Mouse (Mus musculus) frontal cortex, adult (tissue): ENCODE results near the gene Rnf19b.

Experiments
- ATAC-seq: cut with Nextera tagmentation; 2 replicates; pipeline ENCODE4 v1.9.2; 2017; ENCODE audit warnings: mild to moderate bottlenecking, moderate library complexity, mixed read lengths; ENCODE audit not compliant: low TSS enrichment

Rnf19b gene

DNA sequence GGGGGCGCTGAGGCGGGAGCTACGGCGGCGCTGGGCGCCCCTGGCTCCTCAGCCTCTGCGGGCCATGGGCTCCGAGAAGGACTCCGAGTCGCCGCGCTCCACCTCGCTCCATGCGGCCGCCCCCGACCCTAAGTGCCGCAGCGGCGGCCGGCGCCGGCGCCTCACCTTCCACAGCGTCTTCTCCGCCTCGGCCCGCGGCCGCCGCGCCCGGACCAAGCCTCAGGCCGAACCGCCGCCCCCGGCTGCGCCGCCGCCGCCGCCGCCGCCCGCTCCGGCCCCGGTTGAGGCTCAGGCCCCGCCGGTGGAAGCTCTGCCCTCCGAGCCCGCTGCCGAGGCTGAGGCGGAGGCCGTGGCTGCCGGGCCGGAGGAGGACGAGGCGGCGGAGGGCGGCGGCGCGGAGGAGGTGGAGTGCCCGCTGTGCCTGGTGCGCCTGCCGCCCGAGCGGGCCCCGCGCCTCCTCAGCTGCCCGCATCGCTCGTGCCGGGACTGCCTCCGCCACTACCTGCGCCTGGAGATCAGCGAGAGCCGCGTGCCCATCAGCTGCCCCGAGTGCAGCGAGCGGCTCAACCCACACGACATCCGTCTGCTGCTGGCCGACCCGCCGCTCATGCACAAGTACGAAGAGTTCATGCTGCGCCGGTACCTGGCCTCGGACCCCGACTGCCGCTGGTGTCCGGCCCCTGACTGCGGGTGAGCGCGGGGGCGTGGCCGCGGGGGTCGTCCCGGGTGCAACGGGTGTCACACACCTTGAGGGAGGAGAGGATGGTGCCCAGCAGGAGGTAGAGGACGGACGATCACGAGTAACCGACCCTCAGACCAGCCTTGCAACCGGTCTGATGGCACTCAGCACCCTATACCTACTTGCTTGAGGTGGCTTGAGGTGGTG lies at the start of gene Rnf19b:
TSS of gene Rnf19b (plus strand) at position 65 of the 886 bp plus-strand sequence.
- ATAC-seq, result peak; percentile 48

DNA sequence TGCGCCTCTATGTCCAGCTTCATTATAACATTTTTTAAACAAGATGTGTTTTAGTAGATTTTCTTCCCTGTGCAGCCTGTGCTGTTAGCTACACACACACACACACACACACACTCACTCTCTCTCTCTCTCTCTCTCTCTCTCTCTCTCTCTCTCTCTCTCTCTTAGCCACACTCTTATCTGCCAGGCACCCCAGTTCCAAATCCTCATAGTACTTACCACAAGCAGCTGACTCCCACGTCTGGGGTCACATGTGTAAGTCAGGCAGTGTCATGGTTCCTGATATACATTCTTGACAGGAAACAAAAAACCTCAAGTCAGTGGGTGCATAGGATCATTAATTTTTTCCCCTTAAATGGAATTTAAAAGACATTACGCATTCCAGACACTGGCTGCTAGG lies 49.4 kb upstream of the Rnf19b start:
- no peak for ATAC-seq

DNA sequence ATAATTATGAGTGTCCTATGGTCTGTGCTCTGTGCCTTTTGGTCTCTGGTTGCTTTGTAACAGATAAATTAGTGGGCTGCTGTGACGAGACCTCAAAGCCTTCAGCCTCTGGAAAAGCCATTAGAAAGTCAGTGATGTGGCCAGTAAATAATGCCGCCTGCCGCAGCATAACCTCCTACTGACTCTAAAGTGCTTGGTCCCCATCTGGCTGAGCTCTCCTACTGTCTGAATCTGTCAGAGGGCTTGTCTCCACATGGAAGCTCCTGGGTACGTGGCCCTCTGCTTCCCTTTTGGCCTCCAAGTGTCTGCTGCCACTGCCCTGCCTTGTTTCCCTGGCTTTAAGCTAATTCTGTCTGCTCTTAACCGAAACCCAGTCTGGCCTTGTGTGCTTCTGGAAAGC lies 48.5 kb upstream of the Rnf19b start:
- ATAC-seq, result no peak

DNA sequence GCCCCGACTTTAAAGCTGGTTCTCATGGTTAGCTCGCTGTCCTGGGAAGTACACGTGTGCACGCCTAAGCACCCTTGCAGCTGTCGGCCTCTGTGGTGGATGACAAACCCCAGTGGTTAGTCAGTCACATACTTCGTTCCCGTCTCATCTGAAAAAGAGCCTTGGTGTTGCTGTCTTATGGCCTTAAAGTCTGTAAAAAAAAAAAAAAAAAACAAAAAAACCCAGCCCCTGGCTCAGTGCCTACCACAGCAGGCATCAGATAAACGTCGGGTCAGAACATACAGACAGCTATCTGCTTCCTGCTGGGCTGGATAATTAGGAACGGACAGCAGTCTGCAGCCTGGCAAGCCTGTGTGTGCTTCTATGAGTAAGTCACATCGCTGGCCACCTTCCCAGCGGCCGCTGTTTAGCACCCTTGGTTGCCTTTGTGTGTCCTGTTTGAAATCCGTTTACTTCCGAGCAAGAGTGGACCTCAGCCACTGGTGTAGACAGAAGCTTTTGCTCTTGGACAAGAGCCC lies 46.4 kb upstream of the Rnf19b start:
- no peak for ATAC-seq

DNA sequence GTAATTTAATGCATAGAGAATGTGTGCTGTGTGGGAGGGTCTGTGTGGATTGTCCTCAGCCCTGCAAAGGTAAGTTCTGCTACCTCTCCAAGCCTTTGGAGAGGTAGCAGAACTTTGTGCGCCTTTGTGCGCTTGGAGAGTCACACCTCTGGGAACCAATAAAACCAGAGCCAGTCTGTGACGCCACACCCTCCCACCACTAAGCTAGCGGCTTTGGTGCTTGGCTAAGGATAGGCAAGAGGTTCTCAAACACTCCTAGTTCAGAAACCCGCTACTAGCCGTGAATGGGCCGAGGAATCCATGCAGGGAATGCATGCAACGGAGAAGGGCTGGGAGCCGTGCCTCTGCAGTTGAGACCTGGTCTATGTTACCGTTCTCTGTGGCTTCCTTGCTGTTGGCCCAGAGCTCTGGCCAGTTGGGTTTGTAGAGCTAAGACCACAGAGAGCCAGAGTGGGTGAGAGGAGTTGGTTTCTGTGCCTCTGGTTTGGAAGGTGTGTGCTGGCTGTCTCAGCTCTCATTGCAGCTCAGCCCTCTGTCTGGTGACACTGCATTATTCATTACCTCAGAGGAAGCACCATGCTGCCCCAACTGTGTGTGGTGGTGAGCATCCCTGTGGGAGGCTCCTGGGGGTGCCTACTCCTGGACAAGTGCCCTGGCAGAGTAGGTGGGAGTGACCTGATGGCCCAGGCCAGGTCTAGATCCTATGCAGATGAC lies 44.8 kb upstream of the Rnf19b start:
- ATAC-seq, result peak; percentile 75

DNA sequence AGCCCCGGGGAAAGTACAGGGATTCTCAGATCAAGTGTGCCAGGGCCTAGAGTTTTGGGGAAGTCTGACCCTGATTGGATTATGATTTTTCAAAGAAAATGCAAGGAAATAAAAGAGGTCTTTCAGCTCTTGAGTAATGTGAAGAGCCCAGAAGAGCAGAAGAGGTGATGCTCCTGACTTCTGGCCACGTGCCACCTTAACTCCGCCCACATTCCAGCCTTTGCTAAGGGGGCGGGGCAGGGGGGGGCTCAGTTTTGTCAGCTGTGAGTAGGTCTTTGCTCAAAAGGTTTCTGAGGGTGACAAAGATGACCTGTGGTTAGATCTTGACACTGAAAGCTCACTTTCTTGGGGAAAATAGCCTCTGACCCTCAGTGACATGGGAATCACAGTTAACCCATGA lies 41.7 kb upstream of the Rnf19b start:
- ATAC-seq, result no peak

DNA sequence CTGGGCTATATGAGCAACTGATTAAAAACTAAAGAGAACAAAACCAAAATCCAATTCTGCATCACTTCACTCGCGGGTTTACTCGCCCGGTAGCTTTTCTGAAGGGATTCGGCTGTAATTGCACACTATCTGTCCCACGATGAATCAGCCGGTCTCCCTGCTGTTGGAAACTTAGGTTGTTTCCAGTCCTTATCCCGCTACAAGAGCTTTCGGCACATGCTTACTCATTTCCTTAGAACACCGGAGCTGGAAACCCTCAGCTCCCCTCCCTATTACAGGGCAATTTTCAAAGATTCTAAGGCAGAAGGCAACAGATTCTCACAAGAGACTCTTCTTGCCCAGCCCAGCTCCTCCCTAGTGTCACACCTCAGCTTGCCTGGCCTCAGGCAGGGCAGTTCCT lies 40.9 kb upstream of the Rnf19b start:
- no peak for ATAC-seq

DNA sequence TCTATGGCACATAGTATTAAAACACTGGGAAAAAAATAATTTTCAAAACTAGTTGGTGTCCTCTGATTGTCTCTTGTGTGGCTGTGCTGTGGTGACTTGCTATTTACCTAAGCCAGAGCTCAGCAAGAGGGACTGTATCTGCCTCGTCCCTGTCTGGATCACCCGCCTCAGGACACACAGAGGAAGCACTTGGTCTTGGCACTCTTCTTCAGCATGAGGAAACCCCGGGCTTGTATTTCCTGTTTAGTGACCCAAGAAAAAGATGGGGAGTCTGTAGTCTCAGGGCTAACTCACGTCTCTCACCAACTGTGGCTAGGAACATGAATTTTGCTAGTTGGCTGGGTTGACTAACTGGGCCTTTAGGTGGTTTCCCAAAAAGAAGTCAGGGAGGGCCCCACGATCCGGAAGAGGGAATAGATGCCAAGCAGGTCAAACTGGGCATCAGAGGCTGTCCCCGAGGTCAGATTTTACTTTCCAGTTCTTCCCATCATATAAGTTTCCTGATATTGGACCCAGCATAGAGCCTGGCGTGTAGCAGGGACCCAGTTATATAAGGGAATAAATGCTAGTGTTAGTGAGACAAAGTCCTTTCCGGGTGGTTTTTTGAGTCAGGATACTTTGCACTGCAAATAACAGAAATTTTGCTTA lies 39.2 kb upstream of the Rnf19b start:
- no peak for ATAC-seq

DNA sequence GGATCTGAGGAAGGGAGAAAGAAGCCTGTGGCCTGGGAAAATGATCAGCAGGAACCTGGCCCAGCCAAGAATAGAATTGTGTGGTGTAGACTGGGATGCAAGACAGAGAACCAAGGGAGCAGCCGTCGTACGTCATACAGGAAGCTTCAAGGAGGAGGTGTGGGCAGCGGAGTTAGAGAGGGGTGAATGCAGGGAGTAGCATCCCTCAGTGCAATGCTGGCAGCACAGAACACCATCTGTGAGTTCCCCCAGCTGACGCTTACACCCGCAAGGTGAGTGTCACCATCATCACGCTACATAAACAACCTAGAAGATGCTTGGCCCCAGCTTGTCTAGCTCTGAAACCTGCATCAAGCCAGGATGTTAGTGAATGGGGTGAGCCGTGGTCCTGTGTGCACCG lies 38.3 kb upstream of the Rnf19b start:
- peak; percentile 85 for ATAC-seq

DNA sequence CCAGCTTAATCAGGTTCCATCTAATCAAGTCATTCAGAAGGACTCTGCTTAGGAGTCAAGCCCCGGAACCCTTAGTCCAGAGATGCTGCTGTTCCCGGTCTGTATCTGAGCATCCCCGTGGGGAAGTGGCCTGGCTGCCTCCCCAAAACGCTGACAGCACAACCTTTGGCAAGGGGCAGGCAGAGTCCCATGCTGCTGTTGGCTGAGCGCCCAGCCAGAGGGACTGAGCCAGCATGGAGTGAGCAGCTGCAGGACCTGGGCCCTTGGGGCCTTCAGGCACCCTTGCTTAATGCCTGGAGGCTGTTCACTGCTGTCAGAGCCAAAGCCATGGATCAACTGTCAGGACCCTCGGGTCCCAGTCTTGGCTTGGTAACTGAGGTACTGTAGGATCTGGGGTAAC lies 37.6 kb upstream of the Rnf19b start:
- peak; percentile 47; the same call in 1 of the 2 replicates for ATAC-seq

DNA sequence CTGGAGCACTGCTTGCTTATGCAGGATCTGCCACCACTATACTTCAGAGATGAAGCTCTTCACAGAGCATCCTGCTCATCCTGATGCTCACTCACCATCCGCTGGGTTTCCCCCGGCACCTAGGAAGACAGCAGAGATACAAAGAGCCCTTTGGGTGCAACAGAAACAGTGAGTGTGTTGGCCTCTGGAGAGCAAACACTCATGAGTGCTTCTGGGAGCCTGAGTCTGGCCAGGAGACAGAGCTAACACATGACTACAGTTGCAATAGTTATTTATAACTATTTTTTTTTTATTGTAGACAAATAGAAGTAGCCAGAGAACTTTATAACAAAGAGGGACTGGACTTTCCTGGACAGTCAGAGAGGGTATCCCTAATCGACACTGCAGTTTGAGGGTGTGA lies 36.6 kb upstream of the Rnf19b start:
- no peak for ATAC-seq

DNA sequence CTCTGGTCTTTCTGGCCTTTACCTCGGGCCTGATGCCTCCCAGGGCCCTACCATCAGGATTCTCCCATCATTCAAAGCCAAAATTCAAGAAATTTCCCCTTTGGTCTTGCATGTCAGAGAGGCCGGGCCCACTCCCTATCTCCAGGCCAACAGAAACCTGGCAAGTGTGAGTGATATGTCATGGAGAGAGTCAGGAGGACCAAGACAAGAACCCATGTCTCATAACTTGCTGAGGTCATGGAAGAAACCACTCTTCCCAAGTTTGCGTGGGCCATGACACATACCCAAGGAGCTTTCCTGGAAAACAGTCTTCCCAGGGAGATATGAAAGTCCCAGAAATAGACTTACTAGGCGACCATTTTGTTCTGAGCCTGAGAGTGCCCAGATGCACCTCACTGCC lies 36.2 kb upstream of the Rnf19b start:
- no peak for ATAC-seq

DNA sequence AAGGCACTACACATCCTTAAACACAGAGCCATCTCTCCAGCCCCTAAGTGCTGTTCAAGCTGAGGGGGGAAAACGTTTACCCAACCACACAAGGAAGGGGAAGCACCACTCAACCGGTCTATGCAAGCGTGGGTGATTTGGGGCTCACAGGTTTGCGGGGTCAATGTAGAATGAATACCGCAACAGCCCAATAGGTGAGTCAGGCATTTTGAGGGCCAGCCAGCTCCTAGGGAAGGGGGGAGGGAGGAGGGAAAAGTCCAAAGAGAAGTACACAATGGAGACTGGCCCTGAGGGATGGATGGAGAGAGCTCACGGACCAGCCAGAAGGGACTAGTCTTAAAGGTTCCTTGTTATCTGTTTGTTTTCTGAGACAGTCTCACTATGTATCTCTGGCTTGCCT lies 34.2 kb upstream of the Rnf19b start:
- ATAC-seq, result no peak

DNA sequence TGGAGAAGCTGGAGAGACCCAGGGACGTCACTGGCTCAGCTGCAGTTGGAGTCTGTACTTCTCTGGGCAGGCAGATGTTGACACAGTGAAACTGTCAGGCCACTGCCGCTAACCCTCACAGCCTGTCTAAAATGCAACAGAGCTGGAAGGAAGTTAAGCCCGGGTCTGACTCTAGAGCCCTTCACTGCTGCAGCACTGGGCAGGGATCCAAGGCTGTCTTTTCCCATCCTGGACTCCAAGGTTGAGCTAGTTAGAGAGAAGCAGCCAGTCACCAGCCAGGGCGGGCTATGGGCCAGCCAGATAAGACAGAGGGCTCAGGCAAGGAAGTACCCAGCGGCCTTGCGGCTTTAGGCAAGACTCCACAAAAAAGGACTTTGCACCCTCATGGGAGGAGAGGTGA lies 33.3 kb upstream of the Rnf19b start:
- ATAC-seq, result no peak

DNA sequence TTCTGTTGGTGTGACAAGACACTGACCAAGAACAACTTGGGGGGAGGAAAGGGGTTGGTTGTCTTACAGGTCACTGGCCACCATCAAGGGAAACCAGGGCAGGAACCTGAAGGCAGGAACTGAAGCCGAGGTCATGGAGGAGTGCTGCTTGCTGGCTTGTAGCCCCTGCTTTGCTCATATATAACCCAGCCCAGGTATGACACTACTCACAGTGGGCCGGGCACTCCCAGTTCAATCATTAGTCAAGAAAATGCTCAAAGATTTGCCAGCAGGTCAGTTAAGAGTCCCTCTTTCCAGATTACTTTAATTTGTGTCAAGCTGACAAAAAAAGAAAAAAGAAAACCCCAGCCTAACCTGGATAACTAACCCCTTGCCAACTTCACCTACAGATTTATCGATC lies 32.4 kb upstream of the Rnf19b start:
- ATAC-seq, result no peak

DNA sequence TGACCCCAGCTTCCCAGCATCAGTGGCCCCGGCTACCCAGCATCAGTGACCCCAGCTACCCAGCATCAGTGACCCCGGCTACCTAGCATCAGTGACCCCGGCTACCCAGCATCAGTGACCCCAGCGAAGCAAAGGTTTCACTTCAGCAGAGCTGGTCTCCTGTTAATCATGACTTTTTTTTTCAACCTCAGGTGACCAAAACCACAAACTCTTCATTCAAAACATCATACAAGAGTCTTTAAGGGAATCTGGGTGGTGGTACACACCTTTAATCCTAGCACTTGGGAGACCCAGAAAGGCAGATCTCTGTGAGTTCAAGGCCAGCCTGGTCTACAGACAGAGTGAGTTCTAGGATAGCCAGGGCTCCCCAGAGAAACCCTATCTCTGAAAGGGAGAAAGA lies 27.3 kb upstream of the Rnf19b start:
- ATAC-seq, result no peak

DNA sequence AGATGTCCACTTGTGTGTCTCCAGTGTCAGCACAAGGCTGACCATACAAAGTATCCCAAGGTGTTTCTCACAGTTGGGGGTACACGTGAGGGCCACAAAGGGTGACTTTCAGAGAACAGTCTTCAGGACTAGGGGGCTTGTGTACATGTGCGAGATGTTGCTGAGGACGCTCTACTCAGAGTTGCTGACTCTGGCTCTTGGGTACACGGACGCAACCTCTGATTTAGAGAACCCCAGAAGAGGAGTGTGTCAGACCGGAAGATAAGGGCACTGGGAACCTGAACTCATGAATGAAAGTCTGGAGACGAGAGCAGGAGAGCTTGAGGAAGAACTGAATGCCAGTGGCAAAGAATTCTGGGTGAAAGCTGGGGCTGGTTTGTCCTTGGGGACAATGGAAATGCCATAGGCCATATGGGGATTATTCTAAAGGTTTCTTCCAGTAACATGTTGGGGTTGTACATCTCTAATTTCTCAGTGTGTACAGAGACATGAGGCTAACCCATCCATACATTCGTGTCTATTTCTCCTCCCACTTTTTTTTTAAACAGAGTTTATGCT lies 26.6 kb upstream of the Rnf19b start:
- ATAC-seq, result no peak

DNA sequence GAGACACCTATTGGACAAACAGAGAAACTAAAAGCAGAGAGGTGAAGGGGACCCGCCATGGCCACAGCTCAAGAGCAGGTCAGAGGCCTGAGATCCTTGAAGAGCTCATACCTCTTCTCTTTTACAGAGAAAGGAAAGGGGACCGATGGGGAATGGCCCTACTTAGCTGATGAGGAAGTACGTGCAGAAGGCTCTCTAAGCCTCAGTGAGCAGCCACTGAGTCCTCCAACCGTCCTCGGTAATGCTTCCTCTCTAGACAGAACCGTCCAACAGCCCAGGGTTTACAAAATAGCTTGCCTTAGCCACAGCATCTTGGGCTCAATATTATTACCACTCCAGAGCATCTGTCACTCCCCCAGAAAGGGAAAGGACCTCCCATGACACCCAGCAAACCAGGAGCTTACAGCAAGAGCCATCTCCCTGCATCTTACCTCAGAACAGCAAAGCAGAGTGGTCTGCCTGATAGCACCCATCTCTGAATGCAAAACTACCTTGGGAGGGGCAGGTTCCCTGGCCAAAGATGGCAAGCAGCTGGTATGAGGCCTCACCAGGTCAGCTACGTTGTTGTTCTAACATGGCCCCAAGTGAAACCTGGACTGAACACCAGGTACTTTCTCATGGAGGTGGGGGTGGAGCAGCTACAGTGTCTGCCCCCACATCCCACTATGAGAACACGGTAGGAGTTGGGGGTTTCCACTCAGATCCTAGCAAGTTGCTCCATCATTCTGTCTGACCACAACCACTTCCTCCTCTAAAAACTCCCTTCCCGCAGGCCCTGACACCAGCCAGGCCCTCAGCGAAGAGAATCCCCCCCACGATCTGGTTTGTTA lies 25.7 kb upstream of the Rnf19b start:
- no peak for ATAC-seq

DNA sequence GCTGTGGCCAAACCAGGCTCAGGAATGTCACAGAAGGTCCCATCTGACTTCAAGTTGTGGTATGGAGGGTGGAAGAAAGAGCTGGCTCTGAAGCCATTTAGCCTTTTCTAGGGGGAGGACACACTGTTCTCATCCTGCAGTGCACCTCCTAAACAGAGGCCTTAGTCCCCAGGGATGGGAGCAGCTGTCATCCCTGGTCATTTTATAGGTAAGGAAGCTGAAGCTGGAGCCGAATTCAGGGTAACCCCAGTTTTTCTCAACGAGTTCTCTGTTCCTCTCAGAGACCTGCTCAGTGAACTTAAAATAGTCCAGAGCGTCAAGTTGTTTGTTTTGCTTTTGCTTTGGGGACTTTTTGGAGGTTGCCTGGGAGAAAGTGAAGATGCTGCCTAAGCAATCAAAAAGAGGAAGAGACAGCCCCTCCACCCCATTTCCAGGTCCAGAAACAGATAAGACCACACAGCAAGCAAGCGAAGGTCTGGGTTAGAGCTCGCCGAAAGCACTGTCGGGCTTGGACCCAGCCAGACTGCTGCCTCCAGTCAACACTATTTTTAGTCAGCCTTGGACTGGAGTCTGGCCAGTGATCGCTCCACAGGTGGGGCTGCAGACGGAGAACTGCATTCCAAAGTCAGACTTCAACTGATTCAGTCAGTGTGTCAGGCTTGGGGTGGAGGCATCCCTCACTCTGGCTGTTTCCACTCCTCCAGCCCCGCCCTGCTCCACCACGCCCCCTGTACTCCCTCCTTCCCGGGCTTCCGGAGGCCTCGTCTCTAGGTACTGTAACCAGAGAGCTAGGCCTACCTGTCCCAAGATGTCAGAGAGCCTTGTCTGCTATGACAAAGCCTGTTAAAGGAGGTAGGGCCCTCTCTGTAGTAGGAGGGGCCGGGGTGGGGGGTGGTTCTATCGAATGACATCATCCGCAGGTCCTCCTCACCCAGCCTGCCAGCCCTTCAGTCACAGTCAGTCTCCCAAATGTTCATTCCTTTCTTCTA lies 24.8 kb upstream of the Rnf19b start:
- ATAC-seq, result peak; percentile 83

DNA sequence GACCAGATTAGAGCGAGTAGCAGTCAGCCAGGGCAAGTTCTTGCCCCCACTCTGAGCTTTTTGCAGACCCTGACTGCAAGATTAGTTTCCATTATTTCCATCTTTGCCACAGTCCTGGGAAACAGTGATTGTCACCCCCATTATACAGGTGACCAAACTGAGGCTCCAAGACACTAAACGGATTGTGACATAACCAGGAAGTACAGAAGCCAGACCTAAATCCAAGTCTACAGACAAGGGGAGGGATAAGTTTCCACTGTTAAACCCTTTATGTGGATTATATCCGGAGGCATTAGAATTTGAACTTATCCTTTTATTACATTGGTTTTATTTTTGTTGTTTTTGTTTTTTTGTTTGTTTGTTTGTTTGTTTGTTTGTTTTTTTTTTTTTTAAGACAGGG lies 23.8 kb upstream of the Rnf19b start:
- no peak for ATAC-seq
